Mouse (Mus musculus): ENCODE measurements around the gene Slc16a8. TPM values are rescaled to one million over a fixed set of nuclear protein-coding genes. Genes with fewer than 3 reads are reported as not detected.

Gene Slc16a8
- 0.22 and 0.23 TPM in 2 replicates for polyA plus RNA-seq (2015; fragmentation: Nextera tagmentation; extraction: Ambion mirVana)

DNA sequence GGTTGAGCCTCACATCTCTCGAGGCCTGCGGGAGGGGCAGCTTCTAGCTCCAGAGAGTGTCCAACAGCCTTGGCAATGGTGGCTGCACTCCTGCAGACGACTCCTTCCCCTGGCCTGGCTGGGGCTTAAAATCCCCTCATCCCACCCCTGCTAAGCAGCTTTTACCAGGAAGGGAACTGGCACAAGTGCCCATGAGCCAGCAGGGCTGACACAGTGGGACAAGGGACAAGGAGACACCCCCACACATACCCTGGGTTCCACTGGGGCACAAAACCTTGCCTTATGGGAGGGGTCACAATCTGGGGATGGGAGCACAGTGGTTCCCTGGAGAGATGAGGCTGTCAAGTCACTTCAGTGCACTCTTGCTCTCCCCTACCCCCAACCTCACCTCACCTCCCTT is at the start of gene Slc16a8:
Gene Slc16a8, minus strand, starts transcription at position 101 of the 400 bp plus-strand sequence.
- no peak within 1 kb of the TSS for H3K4me3 ChIP-seq (replicated peaks)
- H3K9ac ChIP-seq (replicated peaks), result no peak within 1 kb of the TSS
- peaks cover 3% of the 10 kb centered on the region; the same call in 1 of the 2 replicates for H3K36me3 ChIP-seq
- H3K4me1 ChIP-seq (replicated peaks), result peaks cover 12% of the 10 kb centered on the region
- H3K9me3 ChIP-seq, result no peaks in the 10 kb centered on the region
- H3K4me2 ChIP-seq (replicated peaks), result no peak within 1 kb of the TSS
- WGBS, result 27% methylated on average over 3 of the region's 3 CpGs
- ATAC-seq, result no peak
- peaks cover 65% of the 10 kb centered on the region for H3K27me3 ChIP-seq
- H3K27ac ChIP-seq, result no peak within 1 kb of the TSS

DNA sequence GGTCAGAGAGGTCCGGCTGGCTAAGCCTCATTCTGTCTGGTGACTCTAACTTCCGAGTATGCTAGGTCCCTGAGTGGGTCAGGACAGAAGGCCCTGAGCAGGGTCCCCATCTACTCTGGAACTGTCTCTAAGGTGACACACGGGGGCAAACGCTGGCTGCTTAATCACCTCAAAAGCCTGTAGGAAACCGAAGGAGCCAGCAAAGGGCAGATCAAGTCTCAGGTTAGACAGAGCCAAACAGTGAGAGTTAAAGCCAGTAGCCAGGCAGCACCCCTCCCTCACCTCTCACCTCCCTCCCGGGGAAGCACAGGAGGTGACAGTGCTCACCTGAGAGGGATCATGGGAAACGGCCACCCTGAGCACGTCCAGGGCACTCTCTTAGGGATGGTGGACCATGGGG is 49.2 kb upstream of the Slc16a8 start:
- Histone ChIP-seq H3K4me3 (replicated peaks) (no peak overlapping the region), H3K36me3 (peaks cover 49% of the 10 kb centered on the region), H3K9me3 (no peaks in the 10 kb centered on the region), H3K4me2 (replicated peaks) (no peak overlapping the region), H3K9ac (replicated peaks) (no peak overlapping the region), H3K27me3 (no peaks in the 10 kb centered on the region), H3K4me1 (replicated peaks) (no peaks in the 10 kb centered on the region), H3K27ac (no peak overlapping the region)
- WGBS, result 90% methylated on average over 8 of the region's 8 CpGs
- no peak for ATAC-seq

DNA sequence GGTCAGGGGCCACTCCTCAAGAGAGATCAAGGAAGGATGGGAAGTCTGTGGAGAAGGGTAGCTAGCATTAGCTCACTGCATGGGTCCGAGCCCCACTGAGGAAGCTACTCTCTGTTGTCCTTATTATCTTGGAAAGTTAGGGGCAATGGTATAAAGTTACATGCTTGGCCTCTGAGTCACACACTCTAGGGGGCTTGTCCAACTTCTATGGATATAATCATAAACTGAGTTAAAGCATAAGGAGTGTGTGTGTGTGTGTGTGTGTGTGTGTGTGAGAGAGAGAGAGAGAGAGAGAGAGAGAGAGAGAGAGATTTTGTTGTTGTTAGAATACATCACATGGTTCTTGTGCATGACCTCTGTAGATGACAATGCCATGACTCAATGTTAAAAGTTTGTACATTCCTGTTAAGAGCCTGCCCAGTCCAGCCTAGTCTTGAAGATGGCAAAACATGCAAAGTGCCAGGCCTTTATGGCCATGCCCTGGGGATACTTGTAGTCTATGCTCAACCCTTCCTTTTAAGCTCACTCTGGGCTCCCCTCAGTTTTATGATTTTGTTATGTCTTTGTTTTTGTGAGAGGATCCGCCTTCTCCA is 45.1 kb upstream of the Slc16a8 start:
- no peak overlapping the region for H3K27ac ChIP-seq
- H3K4me2 ChIP-seq (replicated peaks), result no peak overlapping the region
- no peak overlapping the region for H3K9ac ChIP-seq (replicated peaks)
- H3K36me3 ChIP-seq, result peaks cover 17% of the 10 kb centered on the region
- H3K4me3 ChIP-seq (replicated peaks), result no peak overlapping the region
- no peaks in the 10 kb centered on the region for H3K27me3 ChIP-seq
- ATAC-seq, result no peak
- H3K4me1 ChIP-seq (replicated peaks), result no peaks in the 10 kb centered on the region
- H3K9me3 ChIP-seq, result no peaks in the 10 kb centered on the region
- whole genome bisulfite sequencing, result 91% methylated on average over 2 of the region's 2 CpGs

DNA sequence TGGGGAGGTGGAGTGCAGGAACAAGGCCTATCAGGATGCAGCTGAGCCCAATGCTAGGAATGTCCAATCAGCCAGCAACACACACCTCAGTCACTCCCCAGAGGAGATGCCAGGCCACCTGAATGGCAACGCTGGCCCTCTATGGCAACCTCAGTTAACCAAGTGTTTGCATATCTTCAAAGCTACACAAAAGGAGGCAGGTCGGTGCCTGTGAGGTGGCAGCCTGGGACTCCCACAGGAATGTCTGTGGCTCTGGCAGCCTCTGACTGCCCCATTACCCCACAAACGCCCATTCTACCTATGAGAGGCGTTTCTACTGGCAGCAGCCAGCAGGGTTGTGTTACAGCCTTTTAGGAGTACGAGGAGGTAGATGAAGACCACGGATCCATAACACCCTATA is 44.0 kb upstream of the Slc16a8 start:
- no peaks in the 10 kb centered on the region for H3K4me1 ChIP-seq (replicated peaks)
- no peak overlapping the region for H3K9ac ChIP-seq (replicated peaks)
- WGBS, result 93% methylated on average over 6 of the region's 6 CpGs
- ATAC-seq, result no peak
- H3K27me3 ChIP-seq, result no peaks in the 10 kb centered on the region
- H3K27ac ChIP-seq, result no peak overlapping the region
- H3K9me3 ChIP-seq, result no peaks in the 10 kb centered on the region
- H3K36me3 ChIP-seq, result peaks cover 11% of the 10 kb centered on the region; the same call in 1 of the 2 replicates
- no peak overlapping the region for H3K4me3 ChIP-seq (replicated peaks)
- H3K4me2 ChIP-seq (replicated peaks), result no peak overlapping the region

DNA sequence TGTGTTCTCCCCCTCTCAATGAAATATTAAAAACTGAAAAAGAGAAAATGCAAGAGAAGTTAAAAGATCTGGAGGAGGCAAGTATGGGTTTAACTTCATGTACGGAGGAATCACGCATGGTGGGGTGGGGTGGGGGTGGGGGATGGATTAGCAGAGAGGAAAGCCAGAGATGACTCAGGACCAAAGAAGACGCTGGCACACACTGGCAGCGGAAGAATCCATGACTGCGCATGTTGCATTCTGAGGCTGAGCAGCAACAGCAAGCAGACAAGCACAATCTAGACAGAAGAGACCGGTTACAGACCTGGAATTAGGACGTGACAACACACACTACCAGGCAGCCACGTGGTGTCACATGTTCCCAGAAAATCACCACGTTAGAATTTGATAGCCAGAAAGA is 38.2 kb upstream of the Slc16a8 start:
- Histone ChIP-seq H3K4me3 (replicated peaks) (no peak overlapping the region), H3K4me2 (replicated peaks) (no peak overlapping the region), H3K36me3 (peaks cover 14% of the 10 kb centered on the region), H3K9me3 (no peaks in the 10 kb centered on the region), H3K27me3 (no peaks in the 10 kb centered on the region), H3K9ac (replicated peaks) (no peak overlapping the region), H3K4me1 (replicated peaks) (no peaks in the 10 kb centered on the region), H3K27ac (no peak overlapping the region)
- no peak for ATAC-seq
- 88% methylated on average over 9 of the region's 9 CpGs for WGBS

DNA sequence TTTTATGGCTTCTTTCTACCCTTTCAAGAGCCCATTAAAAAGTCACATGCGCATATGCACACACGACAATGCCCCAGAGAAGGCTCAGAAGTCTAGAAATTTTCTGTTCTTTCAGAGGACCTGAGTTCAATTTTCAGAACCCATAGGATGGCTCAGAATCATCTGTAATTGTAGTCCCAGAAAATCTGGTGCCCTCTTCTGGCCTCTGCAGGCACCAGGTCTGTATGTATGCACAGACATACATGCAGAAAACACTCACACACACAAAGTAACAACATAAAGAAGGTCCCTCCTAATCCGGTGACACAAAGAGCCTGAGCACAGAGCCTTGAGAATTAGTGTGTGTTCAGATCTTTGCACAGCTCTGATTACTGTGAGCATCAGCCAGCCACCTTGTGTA is 35.8 kb upstream of the Slc16a8 start:
- Histone ChIP-seq H3K36me3 (peaks cover 33% of the 10 kb centered on the region), H3K9me3 (no peaks in the 10 kb centered on the region), H3K4me3 (replicated peaks) (no peak overlapping the region), H3K27me3 (no peaks in the 10 kb centered on the region), H3K9ac (replicated peaks) (no peak overlapping the region), H3K27ac (no peak overlapping the region), H3K4me2 (replicated peaks) (no peak overlapping the region), H3K4me1 (replicated peaks) (no peaks in the 10 kb centered on the region)
- ATAC-seq, result no peak
- WGBS, result 87% methylated on average over 3 of the region's 3 CpGs

DNA sequence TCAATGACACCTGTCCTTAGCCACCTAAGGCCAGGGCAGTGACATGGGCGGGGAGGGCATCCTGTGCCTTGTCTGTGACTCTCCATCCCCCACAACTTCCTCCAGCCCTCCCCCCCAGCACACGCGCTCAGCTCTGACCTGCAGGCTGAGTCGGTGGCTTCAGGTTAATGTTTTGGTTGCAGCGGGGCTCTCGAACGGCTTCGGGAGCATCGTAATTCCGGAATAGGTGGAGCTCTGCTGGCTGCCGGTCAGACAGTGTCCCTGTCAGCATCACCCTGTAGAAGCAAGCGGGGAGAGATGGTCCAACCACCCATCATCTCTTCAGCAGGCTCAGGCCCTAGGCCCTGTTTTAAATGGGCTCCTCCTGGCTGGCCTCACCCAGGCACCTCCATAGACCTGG is 34.9 kb upstream of the Slc16a8 start:
- no peak overlapping the region for H3K9ac ChIP-seq (replicated peaks)
- H3K4me3 ChIP-seq (replicated peaks), result no peak overlapping the region
- ATAC-seq, result no peak
- 92% methylated on average over 12 of the region's 12 CpGs for WGBS
- peaks cover 33% of the 10 kb centered on the region for H3K36me3 ChIP-seq
- H3K9me3 ChIP-seq, result no peaks in the 10 kb centered on the region
- H3K4me1 ChIP-seq (replicated peaks), result no peaks in the 10 kb centered on the region
- no peak overlapping the region for H3K4me2 ChIP-seq (replicated peaks)
- no peak overlapping the region for H3K27ac ChIP-seq
- H3K27me3 ChIP-seq, result no peaks in the 10 kb centered on the region

DNA sequence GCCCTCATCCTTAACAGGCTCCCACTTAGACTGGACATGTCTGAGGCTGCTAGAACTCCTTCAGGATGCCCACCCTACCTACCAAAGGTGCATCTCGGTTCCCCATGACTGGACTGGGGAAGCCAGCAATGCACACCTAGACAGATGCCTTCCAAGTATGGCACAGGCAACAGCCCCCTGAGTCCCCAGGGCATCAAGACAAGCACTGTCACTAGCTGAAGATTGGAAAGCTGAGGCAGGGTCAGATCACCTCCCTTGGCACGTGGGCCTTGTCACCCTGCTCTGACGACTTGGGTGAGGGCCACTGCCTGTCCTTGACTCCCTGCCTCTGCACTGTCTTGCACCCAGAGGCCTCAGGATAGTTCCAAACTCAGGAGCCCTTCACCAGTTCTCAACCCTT is 33.8 kb upstream of the Slc16a8 start:
- H3K27me3 ChIP-seq, result no peaks in the 10 kb centered on the region
- no peak for ATAC-seq
- H3K36me3 ChIP-seq, result peaks cover 33% of the 10 kb centered on the region
- WGBS, result 78% methylated on average over 3 of the region's 3 CpGs
- H3K9me3 ChIP-seq, result no peaks in the 10 kb centered on the region
- H3K4me1 ChIP-seq (replicated peaks), result no peaks in the 10 kb centered on the region
- no peak overlapping the region for H3K4me3 ChIP-seq (replicated peaks)
- no peak overlapping the region for H3K9ac ChIP-seq (replicated peaks)
- H3K27ac ChIP-seq, result no peak overlapping the region
- no peak overlapping the region for H3K4me2 ChIP-seq (replicated peaks)

DNA sequence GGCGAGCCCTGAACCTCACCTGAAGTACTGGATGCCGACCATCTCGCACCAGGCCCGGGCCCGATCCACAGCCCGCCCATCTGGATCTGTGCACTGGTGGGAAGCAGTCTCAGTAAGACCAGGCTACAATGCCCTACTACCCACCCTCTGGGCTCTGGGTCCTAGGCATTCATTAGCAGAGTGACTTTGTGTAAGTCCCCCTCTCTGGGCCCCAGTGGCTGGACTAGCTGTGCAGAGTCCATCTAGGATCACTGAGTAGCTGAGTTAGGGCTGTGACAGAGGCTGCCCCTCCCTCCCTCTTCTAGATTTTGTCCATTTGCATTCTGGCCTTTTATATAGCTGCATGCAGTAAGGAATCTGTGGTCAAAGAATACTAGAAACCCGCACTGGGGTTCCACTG is 32.5 kb upstream of the Slc16a8 start:
- Histone ChIP-seq H3K9ac (replicated peaks) (no peak overlapping the region), H3K36me3 (peaks cover 33% of the 10 kb centered on the region), H3K4me2 (replicated peaks) (no peak overlapping the region), H3K27ac (no peak overlapping the region), H3K4me1 (replicated peaks) (no peaks in the 10 kb centered on the region), H3K9me3 (no peaks in the 10 kb centered on the region), H3K27me3 (no peaks in the 10 kb centered on the region), H3K4me3 (replicated peaks) (no peak overlapping the region)
- 91% methylated on average over 7 of the region's 7 CpGs for WGBS
- no peak for ATAC-seq

DNA sequence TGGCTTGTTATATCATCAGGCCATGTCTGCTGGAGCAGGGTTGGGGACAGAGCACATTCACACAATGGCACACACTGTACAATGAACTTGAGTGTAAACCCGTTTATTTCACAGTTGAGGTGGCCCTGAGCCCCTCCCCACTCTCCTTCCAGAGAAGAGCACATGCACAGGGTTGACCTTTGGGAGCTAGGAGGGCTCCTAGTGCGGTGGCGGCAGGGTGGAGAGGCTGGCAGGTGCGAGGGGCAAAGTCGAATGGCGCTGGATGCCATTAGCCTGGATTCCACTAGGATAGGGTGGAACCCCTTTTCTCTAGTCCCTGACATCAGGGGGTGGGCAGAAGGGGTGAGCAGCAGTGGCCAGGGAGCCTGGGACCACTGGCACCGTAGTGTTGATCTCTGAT is 31.6 kb upstream of the Slc16a8 start:
- 91% methylated on average over 7 of the region's 7 CpGs for WGBS
- H3K27me3 ChIP-seq, result no peaks in the 10 kb centered on the region
- no peaks in the 10 kb centered on the region for H3K9me3 ChIP-seq
- no peak overlapping the region for H3K4me2 ChIP-seq (replicated peaks)
- no peak overlapping the region for H3K9ac ChIP-seq (replicated peaks)
- H3K4me1 ChIP-seq (replicated peaks), result no peaks in the 10 kb centered on the region
- no peak overlapping the region for H3K4me3 ChIP-seq (replicated peaks)
- H3K27ac ChIP-seq, result no peak overlapping the region
- peaks cover 33% of the 10 kb centered on the region for H3K36me3 ChIP-seq
- ATAC-seq, result no peak

DNA sequence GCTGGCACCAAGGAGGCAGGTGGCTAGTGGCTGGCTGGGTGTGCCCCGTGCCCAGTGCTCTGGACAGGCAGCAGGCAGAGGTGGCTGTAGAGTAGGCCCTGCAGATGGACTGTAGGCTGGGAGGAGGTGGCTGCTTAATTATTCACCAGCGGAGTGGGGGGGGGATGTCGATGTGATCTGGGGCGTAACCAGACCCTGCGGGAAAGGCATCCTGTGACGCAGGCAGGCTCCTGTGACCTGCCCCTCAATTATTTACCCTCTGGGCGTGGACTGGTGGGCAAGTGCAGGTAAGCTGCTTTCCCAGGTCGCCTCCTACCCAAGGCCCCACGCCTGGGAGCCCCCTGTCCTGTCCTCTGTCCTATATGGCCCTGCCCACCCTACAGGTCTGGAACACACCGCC is 30.8 kb upstream of the Slc16a8 start, which contains the start of gene Baiap2l2:
Gene Baiap2l2, minus strand, starts transcription at position 139 of the 400 bp plus-strand sequence.
- H3K4me1 ChIP-seq (replicated peaks), result no peaks in the 10 kb centered on the region
- no peak within 1 kb of the TSS for H3K9ac ChIP-seq (replicated peaks)
- H3K27ac ChIP-seq, result no peak within 1 kb of the TSS
- no peaks in the 10 kb centered on the region for H3K9me3 ChIP-seq
- H3K27me3 ChIP-seq, result no peaks in the 10 kb centered on the region
- peaks cover 33% of the 10 kb centered on the region for H3K36me3 ChIP-seq
- 69% methylated on average over 10 of the region's 10 CpGs for WGBS
- H3K4me2 ChIP-seq (replicated peaks), result no peak within 1 kb of the TSS
- ATAC-seq, result no peak
- no peak within 1 kb of the TSS for H3K4me3 ChIP-seq (replicated peaks)

DNA sequence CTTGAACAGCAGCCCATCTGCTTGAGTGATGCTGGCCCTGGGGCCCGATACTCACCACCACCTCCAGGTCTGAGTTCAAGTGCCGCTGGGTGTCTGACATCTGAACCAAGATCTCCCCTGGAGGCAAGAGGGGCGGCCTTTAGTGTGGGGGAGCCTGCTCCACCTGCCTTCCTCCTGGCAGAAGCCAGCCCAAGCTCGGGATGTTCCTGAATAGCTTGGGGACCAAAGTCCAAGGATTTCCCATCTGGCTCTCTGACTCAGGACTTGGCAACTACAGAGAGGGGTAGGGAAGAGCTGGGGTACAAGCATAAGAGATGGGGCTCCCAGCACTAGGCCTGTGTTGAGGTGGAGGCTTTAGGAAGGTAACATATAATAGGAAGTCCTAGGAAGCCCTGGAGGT is 28.8 kb upstream of the Slc16a8 start:
- no peaks in the 10 kb centered on the region for H3K27me3 ChIP-seq
- no peak overlapping the region for H3K27ac ChIP-seq
- no peaks in the 10 kb centered on the region for H3K9me3 ChIP-seq
- no peak overlapping the region for H3K9ac ChIP-seq (replicated peaks)
- no peaks in the 10 kb centered on the region for H3K4me1 ChIP-seq (replicated peaks)
- ATAC-seq, result no peak
- H3K4me3 ChIP-seq (replicated peaks), result no peak overlapping the region
- peaks cover 22% of the 10 kb centered on the region for H3K36me3 ChIP-seq
- no peak overlapping the region for H3K4me2 ChIP-seq (replicated peaks)
- WGBS, result 80% methylated on average over 4 of the region's 4 CpGs

DNA sequence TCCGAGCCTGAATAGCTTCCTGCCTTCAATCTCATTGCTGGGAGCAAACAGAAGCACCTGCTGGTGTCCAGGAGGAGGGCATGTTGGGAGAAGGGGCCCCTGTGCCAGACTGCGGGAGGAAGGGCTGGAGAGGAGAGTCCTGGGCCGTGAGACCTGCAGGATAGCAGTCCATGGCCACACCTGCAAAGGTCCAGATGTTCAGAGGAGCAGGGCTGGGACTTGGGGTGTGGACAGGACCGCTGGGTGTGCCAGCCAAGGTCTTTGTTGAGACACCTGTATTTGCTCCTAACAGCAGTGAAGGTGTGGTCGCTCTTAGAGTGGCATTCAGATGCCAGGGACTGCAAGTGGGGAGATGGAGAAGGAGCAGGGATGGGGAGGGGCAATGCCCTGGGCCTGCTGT is 27.9 kb upstream of the Slc16a8 start:
- Histone ChIP-seq H3K9ac (replicated peaks) (no peak overlapping the region), H3K4me3 (replicated peaks) (no peak overlapping the region), H3K36me3 (peaks cover 15% of the 10 kb centered on the region), H3K9me3 (no peaks in the 10 kb centered on the region), H3K27ac (no peak overlapping the region), H3K4me1 (replicated peaks) (no peaks in the 10 kb centered on the region), H3K4me2 (replicated peaks) (no peak overlapping the region), H3K27me3 (no peaks in the 10 kb centered on the region)
- ATAC-seq, result no peak
- WGBS, result 87% methylated on average over 5 of the region's 5 CpGs
